Mouse (Mus musculus): ENCODE data around the gene Yipf2. TPM values are rescaled to one million over a fixed set of nuclear protein-coding genes. Genes with fewer than 3 reads are reported as not detected.

Yipf2 gene
- polyA plus RNA-seq, 1 experiment from 2014 or later = 30.2 TPM

GRCm38 (mm10) chr9:21568657-21569255 lies 23.9 kb downstream of the Yipf2 start:
- Histone ChIP-seq H3K9me3 (replicated peaks; ENCODE audit: low read length) (no peaks in the 10 kb centered on the region), H3K4me3 (replicated peaks; ENCODE audit: low read depth, low read length) (no peak overlapping the region), H3K27me3 (ENCODE audit: insufficient read depth, low read length) (no peaks in the 10 kb centered on the region), H3K36me3 (ENCODE audit: insufficient read depth, low read length) (peaks cover 38% of the 10 kb centered on the region), H3K27ac (no peak overlapping the region), H3K4me2 (ENCODE audit: low read length) (no peak overlapping the region), H3K9ac (ENCODE audit: low read depth, low read length) (no peak overlapping the region), H3K4me1 (replicated peaks; ENCODE audit: insufficient read depth, low read length) (no peaks in the 10 kb centered on the region)
- 50% methylated on average over 8 of the region's 8 CpGs for WGBS
- TF ChIP-seq CTCF (IDR thresholded peaks at IDR 0.05; ENCODE audit: low read depth) = no peak
- ATAC-seq (replicated peaks; ENCODE audit: low FRiP score, low read depth) (no peak; the same call in 1 of the 2 replicates), DNase-seq (ENCODE audit: low spot score) (no peak)

GRCm38 (mm10) chr9:21567051-21567450 lies 25.6 kb downstream of the Yipf2 start:
- Histone ChIP-seq H3K4me1 (replicated peaks; ENCODE audit: insufficient read depth, low read length) (no peaks in the 10 kb centered on the region), H3K27me3 (ENCODE audit: insufficient read depth, low read length) (no peaks in the 10 kb centered on the region), H3K27ac (no peak overlapping the region), H3K4me2 (ENCODE audit: low read length) (no peak overlapping the region), H3K9ac (ENCODE audit: low read depth, low read length) (0 out of 2 replicates have a peak overlapping the region, but pooled peaks have one; percentile 18), H3K9me3 (replicated peaks; ENCODE audit: low read length) (no peaks in the 10 kb centered on the region), H3K4me3 (replicated peaks; ENCODE audit: low read depth, low read length) (no peak overlapping the region), H3K36me3 (ENCODE audit: insufficient read depth, low read length) (peaks cover 26% of the 10 kb centered on the region; the same call in 1 of the 2 replicates)
- 80% methylated on average over 2 of the region's 2 CpGs for WGBS
- DNase-seq (ENCODE audit: low spot score) = no peak
- TF ChIP-seq CTCF (IDR thresholded peaks at IDR 0.05; ENCODE audit: low read depth) = no peak
- no peak for ATAC-seq (replicated peaks; ENCODE audit: low FRiP score, low read depth)

GRCm38 (mm10) chr9:21566538-21566937 lies 26.1 kb downstream of the Yipf2 start:
- WGBS = 87% methylated on average over 1 of the region's 1 CpGs
- DNase-seq (ENCODE audit: low spot score) = no peak
- Histone ChIP-seq H3K9me3 (replicated peaks; ENCODE audit: low read length) (no peaks in the 10 kb centered on the region), H3K4me2 (ENCODE audit: low read length) (no peak overlapping the region), H3K9ac (ENCODE audit: low read depth, low read length) (no peak overlapping the region), H3K36me3 (ENCODE audit: insufficient read depth, low read length) (peaks cover 21% of the 10 kb centered on the region; the same call in 1 of the 2 replicates), H3K4me3 (replicated peaks; ENCODE audit: low read depth, low read length) (no peak overlapping the region), H3K4me1 (replicated peaks; ENCODE audit: insufficient read depth, low read length) (no peaks in the 10 kb centered on the region), H3K27me3 (ENCODE audit: insufficient read depth, low read length) (no peaks in the 10 kb centered on the region), H3K27ac (no peak overlapping the region)
- no peak for TF ChIP-seq CTCF (IDR thresholded peaks at IDR 0.05; ENCODE audit: low read depth)
- no peak for ATAC-seq (replicated peaks; ENCODE audit: low FRiP score, low read depth)

- no peaks in the 10 kb centered on the region for H3K27me3 ChIP-seq (ENCODE audit: insufficient read depth, low read length)
- DNase-seq (ENCODE audit: low spot score) = no peak
- H3K4me2 ChIP-seq (ENCODE audit: low read length) = no peak overlapping the region
- no peak overlapping the region for H3K9ac ChIP-seq (ENCODE audit: low read depth, low read length)
- TF ChIP-seq CTCF (IDR thresholded peaks at IDR 0.05; ENCODE audit: low read depth) = no peak
- H3K4me3 ChIP-seq (replicated peaks; ENCODE audit: low read depth, low read length) = no peak overlapping the region
- H3K27ac ChIP-seq = no peak overlapping the region
- peaks cover 9% of the 10 kb centered on the region; the same call in 1 of the 2 replicates for H3K36me3 ChIP-seq (ENCODE audit: insufficient read depth, low read length)
- H3K4me1 ChIP-seq (replicated peaks; ENCODE audit: insufficient read depth, low read length) = no peaks in the 10 kb centered on the region
- ATAC-seq (replicated peaks; ENCODE audit: low FRiP score, low read depth) = no peak
- WGBS = 71% methylated on average over 4 of the region's 4 CpGs
- H3K9me3 ChIP-seq (replicated peaks; ENCODE audit: low read length) = no peaks in the 10 kb centered on the region
Observed at GRCm38 (mm10) chr9:21565004-21565586, 27.5 kb downstream of the Yipf2 start.

- DNase-seq (ENCODE audit: low spot score) = no peak
- no peak for TF ChIP-seq CTCF (IDR thresholded peaks at IDR 0.05; ENCODE audit: low read depth)
- ATAC-seq (replicated peaks; ENCODE audit: low FRiP score, low read depth) = no peak
- Histone ChIP-seq H3K36me3 (ENCODE audit: insufficient read depth, low read length) (0 out of 2 replicates have a peak, but pooled peaks cover 3% of the 10 kb centered on the region), H3K4me2 (ENCODE audit: low read length) (no peak overlapping the region), H3K4me3 (replicated peaks; ENCODE audit: low read depth, low read length) (no peak overlapping the region), H3K4me1 (replicated peaks; ENCODE audit: insufficient read depth, low read length) (no peaks in the 10 kb centered on the region), H3K9ac (ENCODE audit: low read depth, low read length) (no peak overlapping the region), H3K27ac (no peak overlapping the region), H3K27me3 (ENCODE audit: insufficient read depth, low read length) (no peaks in the 10 kb centered on the region), H3K9me3 (replicated peaks; ENCODE audit: low read length) (no peaks in the 10 kb centered on the region)
- WGBS = 72% methylated on average over 1 of the region's 1 CpGs
Observed at GRCm38 (mm10) chr9:21564420-21564819, 28.2 kb downstream of the Yipf2 start.

GRCm38 (mm10) chr9:21559151-21559550 lies 33.5 kb downstream of the Yipf2 start:
- no peaks in the 10 kb centered on the region for H3K36me3 ChIP-seq (ENCODE audit: insufficient read depth, low read length)
- TF ChIP-seq CTCF (IDR thresholded peaks at IDR 0.05; ENCODE audit: low read depth) = no peak
- H3K9ac ChIP-seq (ENCODE audit: low read depth, low read length) = no peak overlapping the region
- 96% methylated on average over 3 of the region's 3 CpGs for WGBS
- H3K4me3 ChIP-seq (replicated peaks; ENCODE audit: low read depth, low read length) = no peak overlapping the region
- H3K27me3 ChIP-seq (ENCODE audit: insufficient read depth, low read length) = no peaks in the 10 kb centered on the region
- H3K4me1 ChIP-seq (replicated peaks; ENCODE audit: insufficient read depth, low read length) = 0 out of 2 replicates have a peak, but pooled peaks cover 5% of the 10 kb centered on the region
- H3K27ac ChIP-seq = no peak overlapping the region
- ATAC-seq (replicated peaks; ENCODE audit: low FRiP score, low read depth) (no peak), DNase-seq (ENCODE audit: low spot score) (no peak)
- H3K9me3 ChIP-seq (replicated peaks; ENCODE audit: low read length) = no peaks in the 10 kb centered on the region
- H3K4me2 ChIP-seq (ENCODE audit: low read length) = no peak overlapping the region
